Mouse (Mus musculus): ENCODE measurements around the gene Rhoh. TPM values are rescaled to one million over a fixed set of nuclear protein-coding genes. Genes with fewer than 3 reads are reported as not detected.

Gene Rhoh
- polyA plus RNA-seq, 1 experiment = 0.38 TPM

GRCm38 (mm10) chr5:65878367-65878766 is 17.4 kb downstream of the Rhoh start:
- DNase-seq (ENCODE audit: low read depth) = no peak
- TF ChIP-seq POLR2A (IDR thresholded peaks at IDR 0.05; ENCODE audit: borderline replicate concordance, extremely low read depth, insufficient read depth, insufficient read length, poor library complexity, severe bottlenecking) = no peak
- no peak for TF ChIP-seq CTCF (IDR thresholded peaks at IDR 0.05; ENCODE audit: borderline replicate concordance, extremely low read depth, insufficient read depth, insufficient read length)

GRCm38 (mm10) chr5:65881254-65881653 is 20.2 kb downstream of the Rhoh start:
- no peak for TF ChIP-seq CTCF (IDR thresholded peaks at IDR 0.05; ENCODE audit: borderline replicate concordance, extremely low read depth, insufficient read depth, insufficient read length)
- no peak for TF ChIP-seq POLR2A (IDR thresholded peaks at IDR 0.05; ENCODE audit: borderline replicate concordance, extremely low read depth, insufficient read depth, insufficient read length, poor library complexity, severe bottlenecking)

GRCm38 (mm10) chr5:65882476-65883205 is 21.6 kb downstream of the Rhoh start:
- TF ChIP-seq POLR2A (IDR thresholded peaks at IDR 0.05; ENCODE audit: borderline replicate concordance, extremely low read depth, insufficient read depth, insufficient read length, poor library complexity, severe bottlenecking) (no peak), CTCF (IDR thresholded peaks at IDR 0.05; ENCODE audit: borderline replicate concordance, extremely low read depth, insufficient read depth, insufficient read length) (no peak)
- no peak for DNase-seq (ENCODE audit: low read depth)

More at GRCm38 (mm10) chr5:65881254-65881653, 20.2 kb downstream of the Rhoh start:
- no peak for DNase-seq (ENCODE audit: low read depth)

- TF ChIP-seq CTCF (IDR thresholded peaks at IDR 0.05; ENCODE audit: borderline replicate concordance, extremely low read depth, insufficient read depth, insufficient read length) (no peak), POLR2A (IDR thresholded peaks at IDR 0.05; ENCODE audit: borderline replicate concordance, extremely low read depth, insufficient read depth, insufficient read length, poor library complexity, severe bottlenecking) (no peak)
- peak; percentile 30 for DNase-seq (ENCODE audit: low read depth)
Measured at GRCm38 (mm10) chr5:65883355-65883754, 22.3 kb downstream of the Rhoh start.

- DNase-seq (ENCODE audit: low read depth) = no peak
- TF ChIP-seq POLR2A (IDR thresholded peaks at IDR 0.05; ENCODE audit: borderline replicate concordance, extremely low read depth, insufficient read depth, insufficient read length, poor library complexity, severe bottlenecking) = no peak
- TF ChIP-seq CTCF (IDR thresholded peaks at IDR 0.05; ENCODE audit: borderline replicate concordance, extremely low read depth, insufficient read depth, insufficient read length) = no peak
Measured at GRCm38 (mm10) chr5:65885699-65886443, 24.9 kb downstream of the Rhoh start.

GRCm38 (mm10) chr5:65888102-65888501 is 27.1 kb downstream of the Rhoh start:
- DNase-seq (ENCODE audit: low read depth) = no peak
- TF ChIP-seq POLR2A (IDR thresholded peaks at IDR 0.05; ENCODE audit: borderline replicate concordance, extremely low read depth, insufficient read depth, insufficient read length, poor library complexity, severe bottlenecking) (no peak), CTCF (IDR thresholded peaks at IDR 0.05; ENCODE audit: borderline replicate concordance, extremely low read depth, insufficient read depth, insufficient read length) (no peak)

GRCm38 (mm10) chr5:65888998-65889397 is 28.0 kb downstream of the Rhoh start:
- no peak for TF ChIP-seq CTCF (IDR thresholded peaks at IDR 0.05; ENCODE audit: borderline replicate concordance, extremely low read depth, insufficient read depth, insufficient read length)
- no peak for DNase-seq (ENCODE audit: low read depth)

- TF ChIP-seq CTCF (IDR thresholded peaks at IDR 0.05; ENCODE audit: borderline replicate concordance, extremely low read depth, insufficient read depth, insufficient read length) = no peak
- TF ChIP-seq POLR2A (IDR thresholded peaks at IDR 0.05; ENCODE audit: borderline replicate concordance, extremely low read depth, insufficient read depth, insufficient read length, poor library complexity, severe bottlenecking) = no peak
- DNase-seq (ENCODE audit: low read depth) = peak; percentile 68
Measured at GRCm38 (mm10) chr5:65891251-65891826, 30.3 kb downstream of the Rhoh start.

- no peak for DNase-seq (ENCODE audit: low read depth)
- no peak for TF ChIP-seq CTCF (IDR thresholded peaks at IDR 0.05; ENCODE audit: borderline replicate concordance, extremely low read depth, insufficient read depth, insufficient read length)
Measured at GRCm38 (mm10) chr5:65895121-65895692, 34.2 kb downstream of the Rhoh start.

GRCm38 (mm10) chr5:65895764-65896163 is 34.8 kb downstream of the Rhoh start:
- TF ChIP-seq CTCF (IDR thresholded peaks at IDR 0.05; ENCODE audit: borderline replicate concordance, extremely low read depth, insufficient read depth, insufficient read length) = no peak
- TF ChIP-seq POLR2A (IDR thresholded peaks at IDR 0.05; ENCODE audit: borderline replicate concordance, extremely low read depth, insufficient read depth, insufficient read length, poor library complexity, severe bottlenecking) = no peak
- no peak for DNase-seq (ENCODE audit: low read depth)

GRCm38 (mm10) chr5:65897731-65898130 is 36.7 kb downstream of the Rhoh start:
- no peak for DNase-seq (ENCODE audit: low read depth)
- TF ChIP-seq POLR2A (IDR thresholded peaks at IDR 0.05; ENCODE audit: borderline replicate concordance, extremely low read depth, insufficient read depth, insufficient read length, poor library complexity, severe bottlenecking) = no peak
- TF ChIP-seq CTCF (IDR thresholded peaks at IDR 0.05; ENCODE audit: borderline replicate concordance, extremely low read depth, insufficient read depth, insufficient read length) = no peak
